Mouse (Mus musculus) limb, embryonic 12.5 days (tissue): Measurements from ENCODE around the gene Cask. TPM values are rescaled to one million over a fixed set of nuclear protein-coding genes. Genes with fewer than 3 reads are reported as not detected.

Source experiments
- ATAC-seq: fragments of 200-750 bp; cut with Nextera tagmentation; 2 replicates; pipeline ENCODE4 v1.8.0; 2017; ENCODE audit warnings: low read depth, moderate TSS enrichment; ENCODE audit not compliant: insufficient number of reproducible peaks, insufficient read depth, low FRiP score, low TSS enrichment
- H3K27ac ChIP-seq: fragments of 300-500 bp; sonication (generic); 2 replicates; pipeline ENCODE4 v1.5.1; 2016; ENCODE audit warnings: mild to moderate bottlenecking, moderate library complexity
- H3K27me3 ChIP-seq: fragments of 300-500 bp; sonication (generic); 2 replicates; pipeline ENCODE4 v1.6.1; 2016; ENCODE audit warnings: mild to moderate bottlenecking, moderate library complexity
- H3K36me3 ChIP-seq: fragments of 300-500 bp; sonication (generic); 2 replicates; pipeline ENCODE4 v1.6.1; 2016; ENCODE audit warnings: mild to moderate bottlenecking, moderate library complexity
- H3K4me1 ChIP-seq: fragments of 300-500 bp; sonication (generic); replicated peaks from 2 replicates; pipeline ENCODE4 v1.6.1; 2016
- H3K4me2 ChIP-seq: fragments of 300-500 bp; sonication (generic); 2 replicates; pipeline ENCODE4 v1.6.1; 2016; ENCODE audit warnings: mild to moderate bottlenecking, moderate library complexity
- H3K4me3 ChIP-seq: fragments of 300-500 bp; sonication (generic); replicated peaks from 2 replicates; pipeline ENCODE4 v1.5.1; 2016; ENCODE audit warnings: mild to moderate bottlenecking
- H3K9ac ChIP-seq: fragments of 300-500 bp; sonication (generic); replicated peaks from 2 replicates; pipeline ENCODE4 v1.6.1; 2016; ENCODE audit warnings: mild to moderate bottlenecking, moderate library complexity
- H3K9me3 ChIP-seq: fragments of 300-500 bp; sonication (generic); 2 replicates; pipeline ENCODE4 v1.6.1; 2016; ENCODE audit warnings: mild to moderate bottlenecking, moderate library complexity
- WGBS: fragments of 180-500 bp; shearing (Covaris S2); methylation state at CpG from one replicate; pipeline ENCODE4 v1.1.7; 2016; 5-methylcytosine and 5-hydroxymethylcytosine counted together
- polyA plus RNA-seq: library from polyadenylated mRNA; unstranded; fragments of >200 nt; fragmentation: Nextera tagmentation; extraction: Ambion mirVana; gene quantifications from 2 replicates; pipeline ENCODE4 v1.2.1, GENCODE M21; 2016

Gene Cask
- polyA plus RNA-seq, 1 experiment from 2014 or later = 14.1 TPM

GRCm38 (mm10) chrX:13513864-13514263 lies 337.3 kb downstream of the Cask start:
- H3K9ac ChIP-seq = no peak overlapping the region
- H3K27ac ChIP-seq = no peak overlapping the region
- no peak overlapping the region for H3K4me3 ChIP-seq
- no peak for ATAC-seq
- no peaks in the 10 kb centered on the region for H3K36me3 ChIP-seq
- H3K9me3 ChIP-seq = no peaks in the 10 kb centered on the region
- H3K27me3 ChIP-seq = peaks cover 15% of the 10 kb centered on the region
- 85% methylated on average over 5 of the region's 5 CpGs for WGBS
- H3K4me2 ChIP-seq = no peak overlapping the region
- no peaks in the 10 kb centered on the region for H3K4me1 ChIP-seq

GRCm38 (mm10) chrX:13513127-13513526 lies 338.0 kb downstream of the Cask start:
- H3K4me1 ChIP-seq = no peaks in the 10 kb centered on the region
- H3K9me3 ChIP-seq = no peaks in the 10 kb centered on the region
- H3K4me2 ChIP-seq = no peak overlapping the region
- ATAC-seq = no peak
- H3K4me3 ChIP-seq = no peak overlapping the region
- no peak overlapping the region for H3K9ac ChIP-seq
- H3K36me3 ChIP-seq = no peaks in the 10 kb centered on the region
- no peak overlapping the region for H3K27ac ChIP-seq
- H3K27me3 ChIP-seq = peaks cover 15% of the 10 kb centered on the region
- WGBS = 48% methylated on average over 2 of the region's 2 CpGs

- Histone ChIP-seq H3K36me3 (no peaks in the 10 kb centered on the region), H3K4me2 (no peak overlapping the region), H3K4me1 (no peaks in the 10 kb centered on the region), H3K27me3 (no peaks in the 10 kb centered on the region; the same call in 1 of the 2 replicates), H3K9me3 (no peaks in the 10 kb centered on the region), H3K4me3 (no peak overlapping the region), H3K27ac (no peak overlapping the region), H3K9ac (no peak overlapping the region)
- no peak for ATAC-seq
- 92% methylated on average over 2 of the region's 2 CpGs for WGBS
These were observed 344.8 kb downstream of the Cask start for GRCm38 (mm10) chrX:13506376-13506775.

- H3K36me3 ChIP-seq = no peaks in the 10 kb centered on the region
- H3K27ac ChIP-seq = no peak overlapping the region
- H3K9ac ChIP-seq = no peak overlapping the region
- H3K4me3 ChIP-seq = no peak overlapping the region
- H3K27me3 ChIP-seq = no peaks in the 10 kb centered on the region; the same call in 1 of the 2 replicates
- 92% methylated on average over 7 of the region's 7 CpGs for WGBS
- ATAC-seq = no peak
- no peak overlapping the region for H3K4me2 ChIP-seq
- H3K4me1 ChIP-seq = no peaks in the 10 kb centered on the region
- no peaks in the 10 kb centered on the region for H3K9me3 ChIP-seq
These were observed 346.8 kb downstream of the Cask start for GRCm38 (mm10) chrX:13504389-13504788.

- Histone ChIP-seq H3K36me3 (no peaks in the 10 kb centered on the region), H3K27ac (no peak overlapping the region), H3K9me3 (no peaks in the 10 kb centered on the region), H3K9ac (no peak overlapping the region), H3K4me3 (no peak overlapping the region), H3K4me1 (no peaks in the 10 kb centered on the region), H3K4me2 (no peak overlapping the region), H3K27me3 (no peaks in the 10 kb centered on the region)
- ATAC-seq = no peak
- WGBS = 66% methylated on average over 7 of the region's 7 CpGs
These were observed 348.2 kb downstream of the Cask start for GRCm38 (mm10) chrX:13502862-13503375.

DNA sequence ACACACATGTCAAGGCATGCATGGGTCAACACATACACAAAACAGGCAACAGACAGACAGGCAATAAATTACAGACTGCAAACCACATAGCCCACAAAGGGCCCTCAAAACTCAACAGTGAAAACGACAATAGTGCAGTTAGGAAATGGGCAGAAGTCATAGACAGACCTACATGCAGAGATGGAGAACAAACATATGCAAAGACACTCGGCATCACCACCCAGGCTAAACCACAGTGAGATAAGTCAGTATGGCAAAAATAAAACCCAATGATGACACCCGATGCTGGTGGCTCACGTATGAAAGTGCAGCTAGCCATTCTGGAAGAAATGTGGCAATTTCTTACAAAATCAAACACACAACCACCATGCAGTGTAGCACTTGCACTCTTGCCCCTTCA lies 350.9 kb downstream of the Cask start:
- H3K27ac ChIP-seq = no peak overlapping the region
- no peak overlapping the region for H3K9ac ChIP-seq
- no peaks in the 10 kb centered on the region for H3K36me3 ChIP-seq
- 85% methylated on average over 4 of the region's 4 CpGs for WGBS
- no peaks in the 10 kb centered on the region for H3K4me1 ChIP-seq
- no peaks in the 10 kb centered on the region for H3K9me3 ChIP-seq
- no peak overlapping the region for H3K4me2 ChIP-seq
- H3K4me3 ChIP-seq = no peak overlapping the region
- H3K27me3 ChIP-seq = no peaks in the 10 kb centered on the region
- ATAC-seq = no peak

DNA sequence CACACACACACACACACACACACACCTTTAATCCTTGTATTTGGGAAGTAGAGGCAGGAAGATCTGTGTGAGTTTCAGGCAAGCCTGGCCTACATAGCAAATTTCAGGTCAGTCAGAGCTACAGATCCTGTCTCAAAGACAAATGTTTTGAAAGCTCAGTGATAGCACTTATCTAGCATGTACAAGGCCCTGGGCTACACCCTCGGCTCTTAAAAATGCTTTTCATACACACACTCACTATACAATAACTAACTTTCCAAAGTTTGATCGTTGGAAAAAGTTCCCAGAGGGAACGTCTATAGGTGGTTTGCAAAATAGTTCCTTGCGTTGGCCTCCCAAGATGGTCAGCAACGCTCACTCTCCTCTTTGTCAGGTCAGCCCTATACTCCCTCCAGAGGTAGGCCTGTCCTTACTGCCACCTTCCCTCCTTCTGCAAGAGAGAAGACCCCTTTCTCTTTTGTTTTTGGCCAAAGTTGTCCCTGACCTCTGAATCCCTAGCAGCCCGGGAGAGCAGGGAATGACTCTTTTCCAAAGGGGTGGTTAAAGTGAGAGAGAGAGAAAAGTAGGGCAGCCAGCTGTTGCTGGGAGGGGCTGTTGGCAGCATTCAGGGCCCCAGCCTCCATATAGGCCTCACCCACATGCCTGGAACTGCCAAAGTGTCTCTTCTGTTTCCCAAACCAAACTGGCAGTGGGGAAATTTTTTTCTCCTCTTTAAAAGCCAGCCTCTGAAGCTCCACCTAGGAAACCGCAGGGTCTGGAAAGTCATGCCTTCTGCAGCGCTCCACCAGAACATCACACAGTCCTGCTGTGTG lies 356.1 kb downstream of the Cask start:
- H3K9me3 ChIP-seq = no peaks in the 10 kb centered on the region
- 74% methylated on average over 8 of the region's 8 CpGs for WGBS
- H3K36me3 ChIP-seq = no peaks in the 10 kb centered on the region
- no peak overlapping the region for H3K27ac ChIP-seq
- H3K27me3 ChIP-seq = 0 out of 2 replicates have a peak, but pooled peaks cover 4% of the 10 kb centered on the region
- no peak overlapping the region for H3K4me2 ChIP-seq
- H3K4me1 ChIP-seq = no peaks in the 10 kb centered on the region
- ATAC-seq = no peak
- H3K4me3 ChIP-seq = no peak overlapping the region
- no peak overlapping the region for H3K9ac ChIP-seq

DNA sequence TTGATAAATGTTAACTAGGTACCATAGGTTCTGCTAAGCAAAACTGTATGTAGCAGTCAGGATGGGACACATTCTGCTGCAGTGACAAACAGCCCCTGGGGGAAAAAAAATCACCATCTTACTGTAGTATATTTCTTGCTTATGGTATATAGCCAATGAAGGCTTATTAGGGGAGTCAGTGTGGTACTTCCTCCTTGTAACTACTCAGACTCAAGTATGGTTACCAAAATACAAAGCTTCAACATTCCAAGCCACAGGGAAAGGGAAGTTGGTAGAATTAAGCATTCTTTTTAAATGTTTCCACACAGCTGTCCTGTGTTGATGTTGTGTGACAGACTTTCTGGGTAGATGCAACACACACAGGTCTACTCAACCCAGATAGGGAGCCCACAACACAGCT lies 358.2 kb downstream of the Cask start:
- Histone ChIP-seq H3K9me3 (no peaks in the 10 kb centered on the region), H3K4me1 (no peaks in the 10 kb centered on the region), H3K36me3 (no peaks in the 10 kb centered on the region), H3K27ac (no peak overlapping the region), H3K27me3 (0 out of 2 replicates have a peak, but pooled peaks cover 4% of the 10 kb centered on the region), H3K4me3 (no peak overlapping the region), H3K4me2 (no peak overlapping the region), H3K9ac (no peak overlapping the region)
- no peak for ATAC-seq

DNA sequence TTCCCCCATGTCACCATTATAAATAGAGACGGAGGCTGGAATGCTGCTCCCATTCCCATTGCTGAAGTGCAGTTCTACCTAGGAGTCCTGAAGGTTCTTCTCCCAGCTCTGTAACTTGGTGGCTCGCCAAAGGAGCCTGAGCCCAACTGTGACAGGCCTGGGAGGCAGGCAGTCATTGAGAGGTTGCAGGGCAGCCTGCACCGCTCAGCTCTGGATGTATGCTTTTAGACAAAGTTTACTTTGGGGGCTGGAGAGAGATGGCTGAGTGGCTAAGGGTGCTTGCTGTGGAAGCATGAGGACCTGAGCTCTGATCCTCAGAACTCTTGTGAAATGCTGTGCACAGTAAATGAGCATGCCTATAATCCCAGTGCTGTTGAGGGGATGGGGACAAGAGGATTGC lies 360.2 kb downstream of the Cask start:
- Histone ChIP-seq H3K27ac (no peak overlapping the region), H3K4me2 (no peak overlapping the region), H3K36me3 (no peaks in the 10 kb centered on the region), H3K4me1 (no peaks in the 10 kb centered on the region), H3K27me3 (peaks cover 17% of the 10 kb centered on the region), H3K4me3 (no peak overlapping the region), H3K9ac (no peak overlapping the region), H3K9me3 (no peaks in the 10 kb centered on the region)
- 81% methylated on average over 3 of the region's 3 CpGs for WGBS
- ATAC-seq = no peak

- no peak overlapping the region for H3K9ac ChIP-seq
- no peak overlapping the region for H3K4me3 ChIP-seq
- H3K27ac ChIP-seq = no peak overlapping the region
- 87% methylated on average over 1 of the region's 1 CpGs for WGBS
- peaks cover 26% of the 10 kb centered on the region for H3K27me3 ChIP-seq
- H3K4me2 ChIP-seq = no peak overlapping the region
- no peaks in the 10 kb centered on the region for H3K4me1 ChIP-seq
- ATAC-seq = no peak
- no peaks in the 10 kb centered on the region for H3K9me3 ChIP-seq
- H3K36me3 ChIP-seq = no peaks in the 10 kb centered on the region
These were observed 361.4 kb downstream of the Cask start for GRCm38 (mm10) chrX:13489761-13490160.

- no peak for ATAC-seq
- Histone ChIP-seq H3K4me2 (no peak overlapping the region), H3K4me3 (no peak overlapping the region), H3K9ac (no peak overlapping the region), H3K4me1 (no peaks in the 10 kb centered on the region), H3K9me3 (no peaks in the 10 kb centered on the region), H3K27me3 (peaks cover 26% of the 10 kb centered on the region), H3K36me3 (no peaks in the 10 kb centered on the region), H3K27ac (no peak overlapping the region)
- WGBS = 86% methylated on average over 3 of the region's 3 CpGs
These were observed 362.2 kb downstream of the Cask start for GRCm38 (mm10) chrX:13489001-13489400.

GRCm38 (mm10) chrX:13484447-13484846 lies 366.7 kb downstream of the Cask start:
- Histone ChIP-seq H3K4me1 (no peaks in the 10 kb centered on the region), H3K9me3 (no peaks in the 10 kb centered on the region), H3K27me3 (peaks cover 33% of the 10 kb centered on the region), H3K4me2 (no peak overlapping the region), H3K9ac (no peak overlapping the region), H3K36me3 (no peaks in the 10 kb centered on the region), H3K4me3 (no peak overlapping the region), H3K27ac (no peak overlapping the region)
- ATAC-seq = no peak
